Mouse (Mus musculus) common myeloid progenitor, adult 5-6 weeks (primary cell): ENCODE results near the gene Pld4. TPM values are rescaled to one million over a fixed set of nuclear protein-coding genes. Genes with fewer than 3 reads are reported as not detected.
A peak's percentile ranks its signal among the peaks of the same experiment; 100 is the strongest.
"Not testable (repeated sequence)": the region's sequence is repeated elsewhere in the genome, so short reads cannot be mapped to it uniquely, and the experiment has no call there.

ENCODE experiments used
- ATAC-seq: replicated peaks from 2 replicates; pipeline ENCODE4 v1.8.0; 2016; ENCODE audit warnings: low read depth, mild to moderate bottlenecking, moderate TSS enrichment, inconsistent platforms; ENCODE audit not compliant: poor library complexity, severe bottlenecking
- total RNA-seq: library from RNA; stranded (forward); fragments of 200-1000, 187-1606 nt; gene quantifications from 2 replicates; pipeline ENCODE4 v1.2.3, GENCODE M21; 2017

The Pld4 gene
- total RNA-seq, 1 experiment from 2014 or later: 4.6 TPM

- no peak for ATAC-seq
Observed at GRCm38 (mm10) chr12:112798332-112798681, 37.9 kb downstream of the Pld4 start.

GRCm38 (mm10) chr12:112798716-112799115 is 38.3 kb downstream of the Pld4 start:
- no peak for ATAC-seq

DNA sequence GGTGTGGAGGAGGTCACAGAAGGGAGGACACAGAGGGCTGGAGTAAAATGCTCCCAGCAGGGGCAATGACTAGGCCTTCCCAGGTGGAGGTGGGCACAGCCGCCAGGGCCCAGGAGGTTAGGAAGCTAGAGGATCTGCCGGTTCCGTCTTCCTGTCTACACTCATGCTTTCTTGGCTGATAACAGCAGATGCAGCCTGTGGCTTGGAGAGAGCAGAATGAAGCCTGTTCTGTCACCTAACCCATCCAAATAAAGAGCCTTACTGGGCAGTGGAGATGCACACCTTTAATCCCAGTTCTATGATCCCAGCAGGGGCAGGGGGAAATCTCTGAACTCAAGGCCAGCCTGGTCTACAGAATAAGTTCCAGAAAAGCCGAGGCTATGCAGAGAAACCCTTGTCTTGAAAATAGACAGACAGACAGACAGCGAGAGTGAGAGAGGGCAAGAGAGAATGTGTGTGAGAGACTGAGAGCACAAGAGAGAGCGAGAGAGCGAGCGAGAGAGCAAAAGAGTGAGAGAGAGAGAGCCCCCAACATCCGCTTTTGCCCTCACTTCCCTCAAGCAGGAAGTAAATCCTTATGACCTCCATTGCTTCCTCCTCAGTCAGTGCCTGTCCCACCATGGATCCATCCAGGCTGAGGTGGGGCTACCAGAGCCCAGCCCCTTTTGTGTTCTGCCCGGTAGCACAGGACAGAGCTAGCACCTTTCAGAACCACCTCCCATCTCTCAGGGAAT is 38.9 kb downstream of the Pld4 start:
- no peak for ATAC-seq

GRCm38 (mm10) chr12:112800476-112800875 is 40.0 kb downstream of the Pld4 start:
- ATAC-seq: peak; percentile 66

DNA sequence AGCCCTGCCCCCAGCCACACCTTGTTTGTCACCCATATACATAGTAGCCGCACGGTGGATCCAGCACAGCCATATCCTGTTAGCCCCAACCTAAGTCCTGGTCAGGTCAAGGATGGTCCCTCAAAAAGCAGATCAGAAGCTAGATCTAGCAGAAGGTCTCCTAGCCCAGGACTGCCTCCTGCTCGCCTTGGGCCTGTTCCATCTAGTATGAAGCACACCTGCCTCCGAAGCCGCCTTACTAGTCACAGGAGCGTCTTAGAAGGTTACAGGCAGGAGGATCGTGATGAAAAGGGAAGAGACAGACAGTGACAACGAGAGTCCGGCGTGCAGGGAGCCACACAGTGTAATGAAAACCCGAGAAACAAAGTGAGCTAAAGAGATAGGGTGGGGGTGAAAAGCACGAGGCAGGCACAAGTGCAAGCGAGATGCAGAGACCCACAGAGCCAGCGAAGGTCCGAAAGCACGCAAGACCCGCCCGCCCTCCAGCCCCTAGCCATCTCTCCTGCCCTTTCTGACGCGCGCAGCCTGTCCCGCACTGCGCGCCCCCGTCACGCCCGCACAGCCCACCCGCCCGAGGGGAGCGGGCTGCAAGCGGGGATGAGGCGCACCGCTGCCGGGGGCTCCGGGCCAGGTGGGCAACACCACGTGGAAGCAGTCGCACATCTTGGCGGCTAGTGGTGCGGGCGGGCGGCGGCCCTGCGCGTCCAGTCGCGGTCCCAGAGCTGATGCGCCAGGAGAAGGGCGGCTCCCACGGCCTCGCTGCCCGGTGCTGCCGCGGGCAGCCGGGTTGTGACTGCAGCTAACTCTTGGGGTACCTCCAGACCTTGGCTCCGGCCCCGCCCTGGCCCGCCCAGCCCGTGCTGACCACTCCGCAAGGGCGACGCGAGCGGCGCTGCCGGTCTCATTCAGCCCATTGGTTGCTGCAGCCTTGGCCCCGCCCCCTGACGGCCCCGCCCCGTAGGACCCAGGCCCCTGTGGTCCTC is 41.7 kb downstream of the Pld4 start, which contains the start of gene Ahnak2:
Ahnak2 (minus strand) TSS at position 794 of the 983 bp plus-strand sequence.
- 0 out of 2 replicates have a peak, but pooled peaks have one; percentile 5 for ATAC-seq

DNA sequence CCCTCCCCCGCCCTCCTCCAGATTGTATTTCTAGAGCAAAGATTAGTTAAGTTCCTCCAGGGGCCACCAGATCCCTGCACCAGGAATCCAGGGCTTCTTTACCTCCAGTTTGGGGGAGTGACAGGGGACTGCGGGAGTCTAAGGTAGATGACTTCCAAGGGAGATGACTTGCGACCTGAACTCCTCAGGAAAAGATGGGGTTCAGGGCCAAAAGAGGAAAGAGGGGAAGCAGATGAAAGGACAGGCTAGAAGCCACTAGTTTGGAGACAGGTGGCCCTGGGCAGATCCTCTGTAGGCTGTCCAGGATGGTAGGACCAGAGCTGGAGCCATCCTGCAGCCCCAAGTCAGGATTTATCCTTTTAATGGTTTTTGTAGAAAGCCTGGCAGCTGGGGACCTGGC is 42.5 kb downstream of the Pld4 start:
- ATAC-seq: no peak

DNA sequence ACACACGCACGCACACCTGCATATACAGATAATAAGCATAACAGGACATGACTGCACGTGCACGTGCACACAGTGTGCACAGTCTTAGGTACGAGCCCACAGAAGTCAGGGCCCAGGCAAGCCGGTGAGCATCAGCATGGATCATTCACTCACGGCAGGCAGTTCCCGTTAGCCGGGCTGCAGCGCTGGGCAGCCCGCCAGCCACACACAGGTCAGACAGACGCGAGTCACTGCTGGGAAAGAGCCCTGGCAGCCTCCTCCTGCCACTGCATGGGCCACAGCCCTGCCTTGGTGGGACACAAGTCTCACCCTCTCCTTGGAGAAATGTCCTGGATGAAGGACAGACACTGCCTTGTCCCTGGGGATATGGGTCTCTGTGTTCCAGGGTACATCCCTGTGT is 43.6 kb downstream of the Pld4 start:
- 0 out of 2 replicates have a peak, but pooled peaks have one; percentile 9 for ATAC-seq

DNA sequence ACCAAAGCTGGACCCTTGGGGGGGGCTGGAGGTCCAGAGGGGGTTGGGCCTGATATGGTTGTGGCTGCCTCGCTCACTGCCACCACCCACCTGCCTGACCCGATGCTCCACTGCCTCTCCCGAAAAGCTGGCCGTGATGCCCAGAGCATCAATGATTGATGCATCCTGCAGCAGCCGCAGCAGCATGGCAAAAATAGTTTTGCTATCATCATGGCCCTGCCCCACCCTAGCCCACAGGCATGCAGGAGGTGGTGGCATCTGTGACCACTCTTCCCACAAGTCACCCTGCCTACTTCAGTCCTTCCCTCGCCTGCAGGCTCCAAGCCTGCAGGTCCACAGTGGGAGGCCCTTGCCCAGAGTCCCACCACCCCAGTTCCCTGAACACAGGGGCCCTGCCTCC is 45.6 kb downstream of the Pld4 start:
- ATAC-seq: peak; percentile 37

DNA sequence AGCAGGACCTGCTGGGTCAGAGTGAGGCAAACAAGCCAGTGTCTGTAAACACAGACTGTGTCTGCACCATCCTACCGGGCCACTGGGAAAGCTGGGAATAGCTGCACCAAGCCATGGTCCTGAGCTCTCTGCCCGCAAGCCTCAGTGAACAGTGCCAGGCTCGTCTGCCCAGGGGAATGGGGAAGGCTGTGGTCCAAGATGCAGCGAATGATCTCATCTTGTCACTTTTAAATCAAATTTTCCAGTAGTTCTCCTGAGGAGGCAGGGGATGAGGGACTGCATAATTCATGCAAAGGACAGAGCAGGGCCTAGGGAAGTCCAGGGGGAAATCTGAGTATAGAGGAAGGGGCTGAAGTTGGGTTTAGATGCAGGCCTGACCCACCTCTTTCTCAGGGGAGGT is 47.3 kb downstream of the Pld4 start:
- ATAC-seq: no peak

DNA sequence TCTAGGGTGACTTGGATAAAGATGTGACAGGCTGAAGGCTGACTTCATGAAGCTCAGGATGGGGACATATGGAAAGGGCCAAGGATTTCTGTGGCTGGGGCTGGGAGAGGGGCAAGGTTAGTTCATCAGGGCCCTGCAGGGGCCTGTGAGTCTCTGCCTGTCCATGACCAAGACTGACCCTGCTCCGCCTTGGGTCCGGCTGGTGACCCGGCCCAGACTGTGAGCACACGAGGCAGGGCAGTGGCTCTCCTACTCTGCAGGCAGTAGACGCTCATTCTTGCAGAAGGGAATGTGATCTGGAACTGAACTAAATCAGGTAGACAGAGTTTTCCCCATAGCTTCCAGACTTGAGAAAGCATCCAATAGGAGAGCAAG is 47.7 kb downstream of the Pld4 start:
- ATAC-seq: no peak

- peak; percentile 90 for ATAC-seq
Observed at GRCm38 (mm10) chr12:112808587-112809364, 48.3 kb downstream of the Pld4 start, which contains the start of gene Clba1. Gene Clba1, plus strand, starts transcription at chr12:112808937.

DNA sequence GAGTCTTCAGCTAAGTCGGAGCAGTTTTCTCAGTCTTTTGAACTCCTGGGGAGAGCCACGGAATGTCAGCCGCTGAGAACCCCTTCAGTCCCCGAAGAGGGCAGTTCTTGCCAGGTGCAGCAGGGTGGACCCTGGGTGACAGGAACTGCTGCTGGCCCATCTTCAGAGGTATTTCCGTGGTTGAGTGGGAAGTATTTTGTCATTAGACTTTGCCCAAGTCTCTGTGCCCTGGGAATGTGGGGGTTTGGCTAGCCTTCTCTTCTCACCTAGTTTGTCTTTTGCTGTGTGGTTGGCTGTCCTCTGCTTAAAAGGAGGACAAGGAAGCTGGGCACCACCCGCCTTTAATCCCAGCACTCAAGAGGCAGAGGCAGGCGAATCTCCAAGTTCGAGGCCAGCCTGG is 49.2 kb downstream of the Pld4 start:
- no peak for ATAC-seq

- ATAC-seq: no peak
Observed at GRCm38 (mm10) chr12:112810092-112810885, 49.8 kb downstream of the Pld4 start.

DNA sequence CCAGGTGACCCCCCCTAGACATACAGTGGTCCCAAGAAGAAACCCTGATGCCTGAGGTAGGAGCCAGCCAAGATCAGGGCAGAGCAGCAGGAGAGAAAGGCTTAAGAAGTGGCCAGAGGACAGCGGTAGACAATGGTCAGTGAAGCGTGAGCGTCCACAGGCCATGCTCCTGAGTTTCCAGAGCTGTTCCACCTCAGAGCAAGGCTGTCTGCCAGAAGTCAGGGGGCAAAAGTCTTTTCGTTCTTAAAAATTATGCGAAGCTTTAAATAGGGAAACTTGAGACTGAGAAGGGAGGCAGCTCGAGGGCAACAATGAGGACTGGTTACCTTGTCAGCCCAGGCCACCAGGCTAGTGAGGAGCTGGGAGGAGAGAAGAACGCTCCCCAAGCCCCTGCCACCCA is 52.9 kb downstream of the Pld4 start:
- ATAC-seq: no peak

- no peak for ATAC-seq
Observed at GRCm38 (mm10) chr12:112814682-112815470, 54.4 kb downstream of the Pld4 start.

DNA sequence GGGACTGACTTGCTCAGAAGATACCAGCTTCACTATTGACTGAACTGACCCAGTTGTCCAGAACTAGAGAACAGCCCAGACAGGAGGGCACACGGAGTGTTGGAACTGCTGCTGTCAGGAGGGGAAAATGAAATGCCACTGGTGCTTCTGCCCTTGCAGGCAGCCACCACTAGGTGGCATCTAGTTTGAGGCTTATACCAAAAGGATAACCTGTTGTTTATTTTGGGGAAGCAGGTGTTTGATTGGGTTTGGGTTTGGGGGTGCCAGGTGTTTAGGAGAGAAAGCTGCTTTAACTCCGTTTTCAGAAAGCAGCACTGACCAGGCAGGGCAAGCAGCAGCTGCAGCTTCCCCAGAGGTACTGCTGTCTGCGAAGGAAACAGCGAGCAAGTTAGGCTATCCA is 55.8 kb downstream of the Pld4 start:
- peak; percentile 79 for ATAC-seq

DNA sequence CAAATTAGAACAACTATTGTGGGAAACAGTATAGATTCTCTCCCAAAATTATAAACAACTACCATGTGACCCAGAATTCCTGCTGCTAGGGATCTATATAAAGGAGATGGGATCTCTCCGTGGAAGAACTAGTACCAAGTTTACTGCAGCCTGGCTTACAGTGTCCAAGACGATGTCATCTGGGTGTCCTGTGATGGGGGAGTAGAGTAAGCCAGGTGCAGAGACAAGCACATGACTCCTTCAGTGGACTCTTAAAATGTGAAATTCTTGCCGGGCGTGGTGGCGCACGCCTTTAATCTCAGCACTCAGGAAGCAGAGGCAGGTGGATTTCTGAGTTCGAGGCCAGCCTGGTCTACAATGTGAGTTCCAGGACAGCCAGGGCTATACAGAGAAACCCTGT is 56.4 kb downstream of the Pld4 start:
- ATAC-seq: not testable (repeated sequence)
